Mouse (Mus musculus) liver, embryonic 12.5 days (tissue): ENCODE measurements at regions not wholly inside any gene's neighbourhood (a gene's known extent, or its start where the extent isn't known, plus 50 kb on each side); places are given as distances from the start of the nearest gene placed in this dataset.

ENCODE experiments used
- ATAC-seq: fragments of 200-750 bp; cut with Nextera tagmentation; 2 replicates; pipeline ENCODE4 v1.8.0; 2017; ENCODE audit warnings: moderate number of reproducible peaks, mild to moderate bottlenecking, moderate library complexity
- H3K27ac ChIP-seq: fragments of 300-500 bp; sonication (generic); 2 replicates; pipeline ENCODE4 v1.5.1; 2016; ENCODE audit warnings: mild to moderate bottlenecking
- H3K27me3 ChIP-seq: fragments of 300-500 bp; sonication (generic); replicated peaks from 2 replicates; pipeline ENCODE4 v1.6.1; 2016; ENCODE audit warnings: mild to moderate bottlenecking, moderate library complexity
- H3K36me3 ChIP-seq: fragments of 300-500 bp; sonication (generic); 2 replicates; pipeline ENCODE4 v1.6.1; 2016; ENCODE audit warnings: mild to moderate bottlenecking, moderate library complexity
- H3K4me1 ChIP-seq: fragments of 300-500 bp; sonication (generic); 2 replicates; pipeline ENCODE4 v1.6.1; 2016
- H3K4me2 ChIP-seq: fragments of 300-500 bp; sonication (generic); 2 replicates; pipeline ENCODE4 v1.6.1; 2016; ENCODE audit warnings: mild to moderate bottlenecking, moderate library complexity
- H3K4me3 ChIP-seq: fragments of 300-500 bp; sonication (generic); 2 replicates; pipeline ENCODE4 v1.5.1; 2016; ENCODE audit warnings: mild to moderate bottlenecking, moderate library complexity
- H3K9ac ChIP-seq: fragments of 300-500 bp; sonication (generic); 2 replicates; pipeline ENCODE4 v1.6.1; 2016; ENCODE audit warnings: mild to moderate bottlenecking, moderate library complexity
- H3K9me3 ChIP-seq: fragments of 300-500 bp; sonication (generic); replicated peaks from 2 replicates; pipeline ENCODE4 v1.6.1; 2016; ENCODE audit warnings: mild to moderate bottlenecking, moderate library complexity
- WGBS: fragments of 180-500 bp; shearing (Covaris S2); methylation state at CpG from one replicate; pipeline ENCODE4 v1.1.7; 2016; ENCODE audit not compliant: insufficient replicate concordance; 5-methylcytosine and 5-hydroxymethylcytosine counted together

GRCm38 (mm10) chr2:171358071-171358760 lies 626.6 kb downstream of the Dok5 start:
- no peak for ATAC-seq
- Histone ChIP-seq H3K4me1 (no peaks in the 10 kb centered on the region), H3K27me3 (no peaks in the 10 kb centered on the region), H3K27ac (no peak overlapping the region), H3K4me3 (no peak overlapping the region), H3K9me3 (peaks cover 10% of the 10 kb centered on the region; the same call in 1 of the 2 replicates), H3K36me3 (no peaks in the 10 kb centered on the region), H3K9ac (no peak overlapping the region), H3K4me2 (no peak overlapping the region)
- 67% methylated on average over 8 of the region's 8 CpGs for WGBS

GRCm38 (mm10) chr2:171348156-171348555 lies 616.5 kb downstream of the Dok5 start:
- 43% methylated on average over 2 of the region's 2 CpGs for WGBS
- no peaks in the 10 kb centered on the region for H3K36me3 ChIP-seq
- H3K9ac ChIP-seq: no peak overlapping the region
- H3K4me2 ChIP-seq: no peak overlapping the region
- no peaks in the 10 kb centered on the region for H3K4me1 ChIP-seq
- no peak overlapping the region for H3K27ac ChIP-seq
- no peaks in the 10 kb centered on the region for H3K27me3 ChIP-seq
- no peak for ATAC-seq
- 0 out of 2 replicates have a peak, but pooled peaks cover 10% of the 10 kb centered on the region for H3K9me3 ChIP-seq
- H3K4me3 ChIP-seq: no peak overlapping the region

GRCm38 (mm10) chr2:171333816-171334757 lies 602.5 kb downstream of the Dok5 start:
- H3K9ac ChIP-seq: no peak overlapping the region
- no peaks in the 10 kb centered on the region for H3K27me3 ChIP-seq
- no peak overlapping the region for H3K4me2 ChIP-seq
- no peak overlapping the region for H3K4me3 ChIP-seq
- ATAC-seq: no peak
- no peaks in the 10 kb centered on the region for H3K36me3 ChIP-seq
- H3K9me3 ChIP-seq: peaks cover 17% of the 10 kb centered on the region
- H3K4me1 ChIP-seq: no peaks in the 10 kb centered on the region
- 67% methylated on average over 14 of the region's 14 CpGs for WGBS
- H3K27ac ChIP-seq: no peak overlapping the region

GRCm38 (mm10) chr2:171332826-171333225 lies 601.2 kb downstream of the Dok5 start:
- Histone ChIP-seq H3K27me3 (no peaks in the 10 kb centered on the region), H3K4me2 (no peak overlapping the region), H3K36me3 (no peaks in the 10 kb centered on the region), H3K4me1 (no peaks in the 10 kb centered on the region), H3K9ac (no peak overlapping the region), H3K27ac (no peak overlapping the region), H3K9me3 (peaks cover 17% of the 10 kb centered on the region), H3K4me3 (no peak overlapping the region)
- 76% methylated on average over 8 of the region's 8 CpGs for WGBS
- no peak for ATAC-seq

- ATAC-seq: no peak
- WGBS: 76% methylated on average over 3 of the region's 3 CpGs
- H3K9ac ChIP-seq: no peak overlapping the region
- no peak overlapping the region for H3K4me3 ChIP-seq
- no peaks in the 10 kb centered on the region for H3K4me1 ChIP-seq
- no peak overlapping the region for H3K27ac ChIP-seq
- H3K36me3 ChIP-seq: no peaks in the 10 kb centered on the region
- H3K4me2 ChIP-seq: no peak overlapping the region
- H3K9me3 ChIP-seq: peaks cover 17% of the 10 kb centered on the region
- no peaks in the 10 kb centered on the region for H3K27me3 ChIP-seq
Observed at GRCm38 (mm10) chr2:171331529-171331928, 599.9 kb downstream of the Dok5 start.

- Histone ChIP-seq H3K4me1 (no peaks in the 10 kb centered on the region), H3K27ac (no peak overlapping the region), H3K4me2 (no peak overlapping the region), H3K4me3 (no peak overlapping the region), H3K9ac (no peak overlapping the region), H3K9me3 (no peaks in the 10 kb centered on the region), H3K36me3 (no peaks in the 10 kb centered on the region), H3K27me3 (no peaks in the 10 kb centered on the region)
- no peak for ATAC-seq
- WGBS: 60% methylated on average over 3 of the region's 3 CpGs
Observed at GRCm38 (mm10) chr2:171326909-171327308, 595.3 kb downstream of the Dok5 start.

GRCm38 (mm10) chr2:171308486-171308885 lies 576.9 kb downstream of the Dok5 start:
- Histone ChIP-seq H3K4me1 (no peaks in the 10 kb centered on the region), H3K9ac (no peak overlapping the region), H3K4me3 (no peak overlapping the region), H3K36me3 (no peaks in the 10 kb centered on the region), H3K27me3 (no peaks in the 10 kb centered on the region), H3K4me2 (no peak overlapping the region), H3K27ac (no peak overlapping the region), H3K9me3 (no peaks in the 10 kb centered on the region; the same call in 1 of the 2 replicates)
- WGBS: 57% methylated on average over 4 of the region's 4 CpGs
- no peak for ATAC-seq

- 59% methylated on average over 12 of the region's 12 CpGs for WGBS
- Histone ChIP-seq H3K4me3 (no peak overlapping the region), H3K4me1 (no peaks in the 10 kb centered on the region), H3K9me3 (no peaks in the 10 kb centered on the region), H3K4me2 (no peak overlapping the region), H3K9ac (no peak overlapping the region), H3K27me3 (no peaks in the 10 kb centered on the region), H3K36me3 (no peaks in the 10 kb centered on the region), H3K27ac (no peak overlapping the region)
- no peak for ATAC-seq
Observed at GRCm38 (mm10) chr2:171306000-171306399, 574.4 kb downstream of the Dok5 start.

- H3K9ac ChIP-seq: no peak overlapping the region
- H3K27ac ChIP-seq: no peak overlapping the region
- H3K27me3 ChIP-seq: no peaks in the 10 kb centered on the region
- no peak for ATAC-seq
- H3K4me1 ChIP-seq: no peaks in the 10 kb centered on the region
- no peak overlapping the region for H3K4me2 ChIP-seq
- no peaks in the 10 kb centered on the region for H3K36me3 ChIP-seq
- no peak overlapping the region for H3K4me3 ChIP-seq
- peaks cover 14% of the 10 kb centered on the region; the same call in 1 of the 2 replicates for H3K9me3 ChIP-seq
- 70% methylated on average over 5 of the region's 5 CpGs for WGBS
Observed at GRCm38 (mm10) chr2:171298519-171298918, 566.9 kb downstream of the Dok5 start.

- ATAC-seq: no peak
- 63% methylated on average over 5 of the region's 5 CpGs for WGBS
- H3K4me2 ChIP-seq: no peak overlapping the region
Observed at GRCm38 (mm10) chr2:171295603-171296002, 564.0 kb downstream of the Dok5 start.

GRCm38 (mm10) chr2:171292579-171292978 lies 561.0 kb downstream of the Dok5 start:
- H3K36me3 ChIP-seq: no peaks in the 10 kb centered on the region
- H3K4me2 ChIP-seq: no peak overlapping the region
- no peaks in the 10 kb centered on the region for H3K27me3 ChIP-seq
- peaks cover 14% of the 10 kb centered on the region; the same call in 1 of the 2 replicates for H3K9me3 ChIP-seq
- H3K4me1 ChIP-seq: no peaks in the 10 kb centered on the region
- H3K4me3 ChIP-seq: no peak overlapping the region
- no peak for ATAC-seq
- no peak overlapping the region for H3K27ac ChIP-seq
- H3K9ac ChIP-seq: no peak overlapping the region

More at GRCm38 (mm10) chr2:171295603-171296002, 564.0 kb downstream of the Dok5 start:
- H3K9me3 ChIP-seq: peaks cover 14% of the 10 kb centered on the region; the same call in 1 of the 2 replicates
- no peak overlapping the region for H3K4me3 ChIP-seq
- H3K27ac ChIP-seq: no peak overlapping the region
- no peaks in the 10 kb centered on the region for H3K4me1 ChIP-seq
- no peaks in the 10 kb centered on the region for H3K36me3 ChIP-seq
- no peaks in the 10 kb centered on the region for H3K27me3 ChIP-seq
- H3K9ac ChIP-seq: no peak overlapping the region

GRCm38 (mm10) chr2:171285719-171286394 lies 554.2 kb downstream of the Dok5 start:
- Histone ChIP-seq H3K36me3 (no peaks in the 10 kb centered on the region), H3K9ac (no peak overlapping the region), H3K9me3 (0 out of 2 replicates have a peak, but pooled peaks cover 5% of the 10 kb centered on the region), H3K27me3 (no peaks in the 10 kb centered on the region), H3K27ac (no peak overlapping the region), H3K4me1 (no peaks in the 10 kb centered on the region), H3K4me2 (no peak overlapping the region), H3K4me3 (no peak overlapping the region)
- 49% methylated on average over 6 of the region's 6 CpGs for WGBS
- no peak for ATAC-seq
